Mouse (Mus musculus) forebrain, embryonic 11.5 days (tissue): ENCODE measurements around the gene 4930535I16Rik. TPM values are rescaled to one million over a fixed set of nuclear protein-coding genes. Genes with fewer than 3 reads are reported as not detected.
A peak's percentile ranks its signal among the peaks of the same experiment; 100 is the strongest.

Source experiments
- ATAC-seq: fragments of 200-750 bp; cut with Nextera tagmentation; replicated peaks from 2 replicates; pipeline ENCODE4 v1.8.0; 2017; ENCODE audit warnings: moderate TSS enrichment; ENCODE audit not compliant: low FRiP score
- DNase-seq: peaks from one replicate; pipeline ENCODE4 v3.0.0-alpha.2; 2017; ENCODE audit warnings: low spot score
- H3K27ac ChIP-seq: fragments of 300-500 bp; sonication (generic); 2 replicates; pipeline ENCODE4 v1.5.1; 2014; ENCODE audit warnings: low read depth, low read length
- H3K27me3 ChIP-seq: fragments of 300-500 bp; sonication (generic); 2 replicates; pipeline ENCODE4 v1.6.1; 2014; ENCODE audit warnings: mild to moderate bottlenecking, low read length, mixed read lengths; ENCODE audit not compliant: control insufficient read depth, insufficient read depth
- H3K36me3 ChIP-seq: fragments of 300-500 bp; sonication (generic); 2 replicates; pipeline ENCODE4 v1.6.1; 2014; ENCODE audit warnings: mild to moderate bottlenecking, low read length, moderate library complexity, mixed read lengths; ENCODE audit not compliant: control insufficient read depth, insufficient read depth
- H3K4me1 ChIP-seq: fragments of 300-500 bp; sonication (generic); replicated peaks from 2 replicates; pipeline ENCODE4 v1.6.1; 2014; ENCODE audit warnings: low read length, mixed read lengths; ENCODE audit not compliant: control insufficient read depth, insufficient read depth
- H3K4me2 ChIP-seq: fragments of 300-500 bp; sonication (generic); 2 replicates; pipeline ENCODE4 v1.6.1; 2014; ENCODE audit warnings: low read depth, mild to moderate bottlenecking, low read length, moderate library complexity, mixed read lengths; ENCODE audit not compliant: severe bottlenecking
- H3K4me3 ChIP-seq: fragments of 300-500 bp; sonication (generic); 2 replicates; pipeline ENCODE4 v1.5.1; 2014; ENCODE audit warnings: low read depth, low read length
- H3K9ac ChIP-seq: fragments of 300-500 bp; sonication (generic); 2 replicates; pipeline ENCODE4 v1.6.1; 2014; ENCODE audit warnings: low read length
- H3K9me3 ChIP-seq: fragments of 300-500 bp; sonication (generic); 2 replicates; pipeline ENCODE4 v1.6.1; 2016; ENCODE audit warnings: low read length, mixed read lengths; ENCODE audit not compliant: control insufficient read depth
- WGBS: fragments of 180-500 bp; shearing (Covaris S2); extraction: QIAGEN DNeasy Blood & Tissue Kit; methylation state at CpG from one replicate; pipeline ENCODE4 v1.1.7; 2014; 5-methylcytosine and 5-hydroxymethylcytosine counted together
- polyA plus RNA-seq: library from polyadenylated mRNA; unstranded; fragments of >200 nt; fragmentation: Nextera tagmentation; extraction: Ambion mirVana; gene quantifications from 2 replicates; pipeline ENCODE4 v1.2.1, GENCODE M21; 2014

The 4930535I16Rik gene
- polyA plus RNA-seq, 1 experiment from 2014 or later = not detected

- WGBS = 12% methylated on average over 5 of the region's 5 CpGs
- no peak overlapping the region for H3K9ac ChIP-seq
- DNase-seq (peak; percentile 68), ATAC-seq (no peak)
- no peaks in the 10 kb centered on the region for H3K36me3 ChIP-seq
- no peak overlapping the region for H3K4me3 ChIP-seq
- H3K9me3 ChIP-seq = no peaks in the 10 kb centered on the region
- no peaks in the 10 kb centered on the region for H3K27me3 ChIP-seq
- H3K27ac ChIP-seq = no peak overlapping the region
- H3K4me1 ChIP-seq = no peaks in the 10 kb centered on the region
- no peak overlapping the region for H3K4me2 ChIP-seq
These were observed 19.1 kb downstream of the 4930535I16Rik start for GRCm38 (mm10) chr4:123898696-123899095.

- DNase-seq (no peak), ATAC-seq (no peak)
- no peak overlapping the region for H3K9ac ChIP-seq
- H3K4me1 ChIP-seq = no peaks in the 10 kb centered on the region
- no peak overlapping the region for H3K4me2 ChIP-seq
- WGBS = 86% methylated on average over 4 of the region's 4 CpGs
- H3K36me3 ChIP-seq = no peaks in the 10 kb centered on the region
- no peak overlapping the region for H3K27ac ChIP-seq
- no peaks in the 10 kb centered on the region for H3K27me3 ChIP-seq
- H3K9me3 ChIP-seq = no peaks in the 10 kb centered on the region
- no peak overlapping the region for H3K4me3 ChIP-seq
These were observed 23.5 kb downstream of the 4930535I16Rik start for GRCm38 (mm10) chr4:123894295-123894694.

GRCm38 (mm10) chr4:123893726-123894125 lies 24.1 kb downstream of the 4930535I16Rik start:
- no peak for ATAC-seq
- H3K4me1 ChIP-seq = no peaks in the 10 kb centered on the region
- no peak overlapping the region for H3K9ac ChIP-seq
- no peaks in the 10 kb centered on the region for H3K9me3 ChIP-seq
- no peaks in the 10 kb centered on the region for H3K27me3 ChIP-seq
- no peak overlapping the region for H3K27ac ChIP-seq
- H3K4me2 ChIP-seq = no peak overlapping the region
- no peak overlapping the region for H3K4me3 ChIP-seq
- H3K36me3 ChIP-seq = no peaks in the 10 kb centered on the region
- DNase-seq = no peak
- 92% methylated on average over 5 of the region's 5 CpGs for WGBS

Other genes with a start within 250 kb of the 4930535I16Rik start
- gene Macf1, start 233.7 kb downstream of the 4930535I16Rik start, polyA plus RNA-seq = 78.1 and 88.8 TPM in 2 replicates
- gene Ndufs5, start 199.8 kb downstream of the 4930535I16Rik start, polyA plus RNA-seq = 291 and 296 TPM in 2 replicates
- gene Akirin1, start 167.7 kb downstream of the 4930535I16Rik start, polyA plus RNA-seq = 86.9 and 88.4 TPM in 2 replicates
- gene Rhbdl2, start 130.1 kb downstream of the 4930535I16Rik start, polyA plus RNA-seq = 0.68 and 1.4 TPM in 2 replicates
- gene 4933427I04Rik, start 58.3 kb downstream of the 4930535I16Rik start, polyA plus RNA-seq = not detected in 2 replicates
- 58.6 and 59.9 TPM in 2 replicates for gene Mycbp, start 13.2 kb downstream of the 4930535I16Rik start, polyA plus RNA-seq
- gene Rragc, start 576 bp downstream of the 4930535I16Rik start, polyA plus RNA-seq = 42.6 and 47.5 TPM in 2 replicates